Mouse (Mus musculus) ES-Bruce4 (cell line): Measurements from ENCODE around the gene Lhcgr.

Experiments used
- CTCF ChIP-seq: IDR thresholded peaks from one replicate; pipeline ENCODE4 v1.8.1; 2011; ENCODE audit warnings: low read depth, low read length
- POLR2A ChIP-seq: IDR thresholded peaks from one replicate; pipeline ENCODE4 v1.8.1; 2011; ENCODE audit warnings: low read length; ENCODE audit not compliant: insufficient read depth

- no peak for TF ChIP-seq CTCF
- no peak for TF ChIP-seq POLR2A
Observed at GRCm38 (mm10) chr17:88786385-88786784, 5.4 kb downstream of the Lhcgr start.
